Mouse (Mus musculus) heart, postnatal 0 days (tissue): ENCODE results near the gene Gm49601. TPM values are rescaled to one million over a fixed set of nuclear protein-coding genes. Genes with fewer than 3 reads are reported as not detected.

Experiments used
- ATAC-seq: fragments of 200-750 bp; cut with Nextera tagmentation; 2 replicates; pipeline ENCODE4 v1.8.0; 2017; ENCODE audit warnings: low read depth, moderate number of reproducible peaks, moderate library complexity; ENCODE audit not compliant: insufficient read depth
- DNase-seq: peaks from one replicate; pipeline ENCODE4 v3.0.0-alpha.2; 2016; ENCODE audit warnings: low spot score
- H3K27ac ChIP-seq: fragments of 300-500 bp; sonication (generic); 2 replicates; pipeline ENCODE4 v1.5.1; 2014; ENCODE audit warnings: low read depth, mild to moderate bottlenecking
- H3K27me3 ChIP-seq: fragments of 300-500 bp; sonication (generic); 2 replicates; pipeline ENCODE4 v1.6.1; 2014; ENCODE audit warnings: low read length, mixed read lengths; ENCODE audit not compliant: control insufficient read depth, insufficient read depth
- H3K36me3 ChIP-seq: fragments of 300-500 bp; sonication (generic); replicated peaks from 2 replicates; pipeline ENCODE4 v1.6.1; 2014; ENCODE audit warnings: low read length, mixed read lengths; ENCODE audit not compliant: control insufficient read depth, insufficient read depth
- H3K4me1 ChIP-seq: fragments of 300-500 bp; sonication (generic); 2 replicates; pipeline ENCODE4 v1.6.1; 2014; ENCODE audit warnings: antibody characterized with exemption; ENCODE audit not compliant: control insufficient read depth, insufficient read depth
- H3K4me2 ChIP-seq: fragments of 300-500 bp; sonication (generic); 2 replicates; pipeline ENCODE4 v1.6.1; 2014; ENCODE audit warnings: low read depth, mild to moderate bottlenecking, low read length, moderate library complexity
- H3K4me3 ChIP-seq: fragments of 300-500 bp; sonication (generic); 2 replicates; pipeline ENCODE4 v1.5.1; 2014; ENCODE audit warnings: low read depth, low read length
- H3K9ac ChIP-seq: fragments of 300-500 bp; sonication (generic); replicated peaks from 2 replicates; pipeline ENCODE4 v1.6.1; 2014; ENCODE audit warnings: low read depth, low read length, mixed read lengths
- H3K9me3 ChIP-seq: fragments of 300-500 bp; sonication (generic); replicated peaks from 2 replicates; pipeline ENCODE4 v1.6.1; 2016; ENCODE audit warnings: low read length; ENCODE audit not compliant: control insufficient read depth
- CTCF ChIP-seq: IDR thresholded peaks from 2 replicates; pipeline ENCODE4 v1.5.1; 2016; ENCODE audit warnings: antibody characterized with exemption, control low read depth, low read depth
- EP300 ChIP-seq: IDR thresholded peaks from 2 replicates; pipeline ENCODE4 v1.6.1; 2016; ENCODE audit warnings: antibody characterized with exemption, low read depth
- WGBS: fragments of 180-500 bp; shearing (Covaris S2); extraction: QIAGEN DNeasy Blood & Tissue Kit; methylation state at CpG from one replicate; pipeline ENCODE4 v1.1.7; 2014; 5-methylcytosine and 5-hydroxymethylcytosine counted together
- polyA plus RNA-seq: library from polyadenylated mRNA; unstranded; fragments of >200 nt; fragmentation: Nextera tagmentation; extraction: Ambion mirVana; gene quantifications from 2 replicates; pipeline ENCODE4 v1.2.1, GENCODE M21; 2015
- total RNA-seq: library from RNA; depleted of rRNA; stranded (reverse); fragments of >200 nt; gene quantifications from 2 replicates; pipeline ENCODE4 v1.2.3, GENCODE M21; 2014; ENCODE audit warnings: low replicate concordance

Gm49601 gene
- total and polyA plus RNA-seq, 2 experiments from 2014 or later, result 0.34 TPM; not detected in 1

GRCm38 (mm10) chr16:18583673-18584357 lies 42.4 kb downstream of the Gm49601 start:
- peaks cover 96% of the 10 kb centered on the region for H3K27me3 ChIP-seq
- 70% methylated on average over 10 of the region's 10 CpGs for WGBS
- ATAC-seq (no peak), DNase-seq (no peak)
- no peak overlapping the region for H3K4me3 ChIP-seq
- TF ChIP-seq EP300 (no peak), CTCF (no peak)
- no peak overlapping the region for H3K9ac ChIP-seq
- no peak overlapping the region for H3K27ac ChIP-seq
- no peaks in the 10 kb centered on the region for H3K36me3 ChIP-seq
- no peaks in the 10 kb centered on the region for H3K9me3 ChIP-seq
- H3K4me1 ChIP-seq, result peaks cover 15% of the 10 kb centered on the region
- no peak overlapping the region for H3K4me2 ChIP-seq

GRCm38 (mm10) chr16:18583169-18583568 lies 43.1 kb downstream of the Gm49601 start:
- DNase-seq (no peak), ATAC-seq (no peak)
- H3K4me1 ChIP-seq, result peaks cover 15% of the 10 kb centered on the region
- no peak overlapping the region for H3K4me3 ChIP-seq
- H3K4me2 ChIP-seq, result no peak overlapping the region
- H3K27ac ChIP-seq, result no peak overlapping the region
- no peak overlapping the region for H3K9ac ChIP-seq
- no peaks in the 10 kb centered on the region for H3K36me3 ChIP-seq
- H3K9me3 ChIP-seq, result no peaks in the 10 kb centered on the region
- peaks cover 95% of the 10 kb centered on the region for H3K27me3 ChIP-seq
- TF ChIP-seq CTCF (no peak), EP300 (no peak)
- WGBS, result 53% methylated on average over 10 of the region's 10 CpGs

GRCm38 (mm10) chr16:18582426-18583148 lies 43.6 kb downstream of the Gm49601 start:
- WGBS, result 6% methylated on average over 64 of the region's 67 CpGs
- TF ChIP-seq CTCF, result no peak
- no peak for TF ChIP-seq EP300
- H3K27me3 ChIP-seq, result peaks cover 95% of the 10 kb centered on the region
- H3K4me2 ChIP-seq, result peak overlapping the region; percentile 66
- peak overlapping the region; percentile 45 for H3K4me3 ChIP-seq
- H3K9me3 ChIP-seq, result no peaks in the 10 kb centered on the region
- no peaks in the 10 kb centered on the region for H3K36me3 ChIP-seq
- ATAC-seq (no peak), DNase-seq (no peak)
- H3K27ac ChIP-seq, result no peak overlapping the region
- peaks cover 15% of the 10 kb centered on the region for H3K4me1 ChIP-seq
- H3K9ac ChIP-seq, result no peak overlapping the region

GRCm38 (mm10) chr16:18581623-18582205 lies 44.5 kb downstream of the Gm49601 start:
- no peaks in the 10 kb centered on the region for H3K9me3 ChIP-seq
- H3K9ac ChIP-seq, result 0 out of 2 replicates have a peak overlapping the region, but pooled peaks have one; percentile 5
- peaks cover 15% of the 10 kb centered on the region for H3K4me1 ChIP-seq
- peaks cover 87% of the 10 kb centered on the region for H3K27me3 ChIP-seq
- TF ChIP-seq EP300 (no peak), CTCF (no peak)
- no peak overlapping the region for H3K27ac ChIP-seq
- DNase-seq (no peak), ATAC-seq (no peak)
- 5% methylated on average over 57 of the region's 66 CpGs for WGBS
- no peaks in the 10 kb centered on the region for H3K36me3 ChIP-seq
- H3K4me3 ChIP-seq, result peak overlapping the region; percentile 45
- peak overlapping the region; percentile 66 for H3K4me2 ChIP-seq

DNA sequence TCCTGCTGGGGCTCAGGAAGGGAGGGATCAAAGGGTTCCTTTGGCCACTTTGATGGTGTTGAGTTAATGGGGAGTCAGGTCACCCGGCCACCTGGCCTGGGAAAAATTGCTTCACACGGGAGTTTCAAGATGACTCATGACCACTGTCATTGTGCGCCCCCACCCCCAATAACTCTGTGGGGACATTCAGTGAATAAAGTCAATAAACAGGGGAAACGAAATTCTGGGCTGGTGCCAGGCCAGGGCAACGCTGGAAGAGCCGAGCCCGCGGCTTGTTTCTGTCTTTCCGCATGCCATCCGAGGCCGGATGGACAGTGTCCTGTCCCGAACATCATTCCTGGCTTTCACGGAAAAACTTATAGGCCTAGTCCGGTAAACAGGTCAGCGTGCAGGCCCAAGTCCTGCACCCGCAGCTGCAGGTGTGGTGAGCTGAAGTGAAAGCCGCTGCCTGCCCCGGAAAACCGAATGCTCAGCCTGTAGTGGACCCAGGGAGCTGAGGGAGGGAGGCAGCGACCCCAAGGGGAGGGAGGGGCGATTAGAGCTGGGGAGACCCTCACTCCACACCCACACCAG lies 45.1 kb downstream of the Gm49601 start:
- Histone ChIP-seq H3K4me3 (peak overlapping the region; percentile 45), H3K4me2 (peak overlapping the region; percentile 66), H3K9me3 (no peaks in the 10 kb centered on the region), H3K4me1 (peaks cover 11% of the 10 kb centered on the region; the same call in 1 of the 2 replicates), H3K9ac (0 out of 2 replicates have a peak overlapping the region, but pooled peaks have one; percentile 5), H3K27ac (no peak overlapping the region), H3K27me3 (peaks cover 81% of the 10 kb centered on the region), H3K36me3 (no peaks in the 10 kb centered on the region)
- DNase-seq (no peak), ATAC-seq (no peak)
- 25% methylated on average over 21 of the region's 21 CpGs for WGBS
- TF ChIP-seq EP300, result no peak
- no peak for TF ChIP-seq CTCF
